24 mouse cellular contexts compared by ENCODE assay signal in the genomic region with DNA sequence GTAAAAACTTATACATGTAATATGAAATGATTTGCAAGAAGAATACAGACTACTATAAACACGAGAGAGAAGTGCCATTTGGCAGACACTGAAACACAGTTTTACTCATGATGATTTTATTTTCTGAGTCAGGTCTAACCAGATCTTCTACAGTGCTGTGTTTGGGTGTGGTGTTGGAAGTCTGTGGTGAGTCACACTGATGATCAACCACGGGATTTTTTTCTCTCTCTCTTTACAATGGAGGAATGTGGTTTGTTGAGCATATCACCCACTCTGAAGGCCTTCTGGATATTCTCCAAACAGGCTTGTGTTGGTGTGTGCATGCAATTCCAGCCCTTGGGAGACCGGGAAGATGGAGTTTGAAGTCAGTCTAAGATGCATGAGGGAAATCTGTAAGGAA. TPM values are rescaled to one million over a fixed set of nuclear protein-coding genes. Genes with fewer than 3 reads are reported as not detected.
DNase-seq lines count a peak whose midpoint lies in the region; ATAC-seq lines count a peak whose summit lies in the region.
"Had no signal": no experiment of that assay in that cellular context is flagged by ENCODE, and none has a peak within 500 bp of the region (broad histone marks: within the 10 kb centered on the region; RNA-seq: fewer than 3 reads in every experiment).

No protein-coding gene starts in this region.

- ATAC-seq in intestine, embryonic 16.5 days: 0 out of 2 replicates have a peak, but pooled peaks have one; percentile 36
- ATAC-seq: forebrain, embryonic 14.5 days; hindbrain, postnatal 0 days; lung, postnatal 0 days; midbrain, embryonic 16.5 days had no signal

- peak; percentile 15 for DNase-seq in adrenal gland, adult 2 months
- DNase-seq in adrenal gland, postnatal 10 days: no peak
- DNase-seq in 3134 (ENCODE audit: extremely low read depth, insufficient read length, low spot score): peak; percentile 65
- DNase-seq in Muller cell, postnatal 12 days (ENCODE audit: inconsistent ontology term): peak; percentile 84
- no peak for DNase-seq in left cerebral cortex, adult 18-20 months (ENCODE audit: low spot score in 2 of 2)
- DNase-seq in embryo, embryonic 10.5 days (ENCODE audit: low spot score): no peak
- no peak for DNase-seq in lung, postnatal 10 days
- DNase-seq: cerebellum, adult 18-20 months; cerebellum, postnatal 14 days; gastrocnemius, postnatal 14 days; heart, adult 2 months; heart, postnatal 14 days; kidney, adult 18-20 months; layer of hippocampus, adult 9-11 months; left cerebral cortex, postnatal 4 days; right cerebral cortex, postnatal 25 days had no signal

- H3K4me3 ChIP-seq in intestine, embryonic 16.5 days (ENCODE audit: low read length): no peak overlapping the region
- H3K4me3 ChIP-seq: embryonic facial prominence, embryonic 13.5 days; heart, adult 2 months; heart, embryonic 13.5 days; midbrain, embryonic 10.5 days had no signal

- no peak overlapping the region for H3K9ac ChIP-seq in intestine, embryonic 16.5 days (ENCODE audit: low read depth, low read length)
- H3K9ac ChIP-seq: embryonic facial prominence, embryonic 13.5 days; heart, embryonic 13.5 days had no signal

- no peak overlapping the region for H3K4me2 ChIP-seq in intestine, embryonic 16.5 days (ENCODE audit: low read depth, low read length)
- H3K4me2 ChIP-seq: embryonic facial prominence, embryonic 13.5 days; heart, embryonic 13.5 days had no signal

- no peaks in the 10 kb centered on the region for H3K9me3 ChIP-seq in intestine, embryonic 16.5 days (ENCODE audit: control insufficient read depth, low read length)
- H3K9me3 ChIP-seq: embryonic facial prominence, embryonic 13.5 days; heart, embryonic 13.5 days; midbrain, embryonic 10.5 days had no signal

- no peaks in the 10 kb centered on the region for H3K36me3 ChIP-seq in intestine, embryonic 16.5 days (ENCODE audit: control insufficient read depth, insufficient read depth, low read length)
- H3K36me3 ChIP-seq: embryonic facial prominence, embryonic 13.5 days; heart, embryonic 13.5 days; midbrain, embryonic 10.5 days had no signal

- WGBS in intestine, embryonic 16.5 days: 59% methylated on average over 3 of the region's 3 CpGs

- no peaks in the 10 kb centered on the region for H3K27me3 ChIP-seq in intestine, embryonic 16.5 days (replicated peaks; ENCODE audit: control insufficient read depth, insufficient read depth, low read length)
- H3K27me3 ChIP-seq: embryonic facial prominence, embryonic 13.5 days; heart, embryonic 13.5 days had no signal

- no peak overlapping the region for H3K27ac ChIP-seq in intestine, embryonic 16.5 days (ENCODE audit: low read length)
- H3K27ac ChIP-seq: embryonic facial prominence, embryonic 13.5 days; heart, adult 2 months; heart, embryonic 13.5 days; hindbrain, postnatal 0 days; midbrain, embryonic 10.5 days had no signal

- no peaks in the 10 kb centered on the region for H3K4me1 ChIP-seq in intestine, embryonic 16.5 days (ENCODE audit: control insufficient read depth, insufficient read depth, low read length)
- H3K4me1 ChIP-seq: embryonic facial prominence, embryonic 13.5 days; heart, embryonic 13.5 days; midbrain, embryonic 10.5 days had no signal

RNA-seq across cellular contexts. Expression of gene Cast, which starts 13.5 kb away (rescaled TPM):
- total RNA-seq in adrenal gland, adult 2 months (2021): 10 to 100 TPM; 78.1 to 85.1 TPM
- polyA plus RNA-seq in adrenal gland, adult 2 months (2012; rRNA removed): 1.8 and 1.9 TPM in 2 replicates
- 10 to 100 TPM; 69.5 to 74.8 TPM for total RNA-seq in adrenal gland, postnatal 10 days (2021)
- polyA plus RNA-seq in intestine, embryonic 16.5 days (2015; fragmentation: Nextera tagmentation; extraction: Ambion mirVana): 29.5 and 30.7 TPM in 2 replicates
- 10 to 100 TPM in 1 of 2 experiments, 1 to 10 TPM in 1; 8.6 to 15.6 TPM for total RNA-seq in left cerebral cortex, adult 18-20 months (2021)

Comparison
In these comparisons a context has a peak if more than half of its experiments do, and no peak if none do; other contexts are left out.
1. DNase-seq: peak in adrenal gland, adult 2 months (single experiment), 3134 (single experiment) and Muller cell, postnatal 12 days (single experiment); none in adrenal gland, postnatal 10 days (single experiment), left cerebral cortex, adult 18-20 months (0 of 2), embryo, embryonic 10.5 days (single experiment) and lung, postnatal 10 days (single experiment).
2. RNA of gene Cast, which starts 13.5 kb away (total RNA-seq): 78.1 to 85.1 TPM in adrenal gland, adult 2 months and 69.5 to 74.8 TPM in adrenal gland, postnatal 10 days; 8.6 to 15.6 TPM in left cerebral cortex, adult 18-20 months; every median in the first group is over 4 times any median in the second.